Mouse (Mus musculus) C2C12 (cell line): ENCODE results near the gene Smok3a.

Source experiments
- CTCF ChIP-seq: IDR thresholded peaks from one replicate; pipeline ENCODE4 v1.5.1; 2011; ENCODE audit not compliant: control insufficient read depth, insufficient read depth, insufficient read length
- MAX ChIP-seq: IDR thresholded peaks from one replicate; pipeline ENCODE4 v1.6.1; 2011; ENCODE audit warnings: mild to moderate bottlenecking, control low read depth
- MYOG ChIP-seq: IDR thresholded peaks from one replicate; pipeline ENCODE4 v1.6.1; 2011; ENCODE audit not compliant: control insufficient read depth, insufficient read length; ENCODE audit errors: extremely low read depth
- USF1 ChIP-seq: IDR thresholded peaks from one replicate; pipeline ENCODE4 v1.6.1; 2011; ENCODE audit warnings: low read depth, mild to moderate bottlenecking, control low read depth, moderate library complexity

DNA sequence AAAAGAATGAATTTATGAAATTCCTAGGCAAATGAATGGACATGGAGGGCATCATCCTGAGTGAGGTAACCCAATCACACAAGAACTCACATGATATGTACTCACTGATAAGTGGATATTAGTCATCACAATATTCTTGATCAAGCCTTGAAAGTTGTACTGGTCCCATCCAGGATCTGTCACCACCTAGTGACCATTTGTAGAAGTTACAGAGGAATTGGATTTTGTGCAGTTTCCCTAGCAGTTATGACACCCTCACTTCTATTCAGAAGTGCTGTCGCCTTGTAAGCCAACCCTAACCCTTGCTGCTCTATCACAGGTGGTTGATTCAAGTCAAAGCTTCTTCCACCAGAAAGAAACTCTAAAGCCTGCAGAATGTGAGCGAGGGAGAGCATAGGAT lies 47.9 kb upstream of the Smok3a start:
- TF ChIP-seq CTCF (no peak), MYOG (no peak), MAX (no peak), USF1 (no peak)
